In genomic region chr10:7925481-7925880, GRCm38 (mm10) we compare ENCODE assay signal across 12 mouse cellular contexts.
"Had no signal": no experiment of that assay in that cellular context is flagged by ENCODE, and none has a peak within 500 bp of the region (broad histone marks: within the 10 kb centered on the region; RNA-seq: fewer than 3 reads in every experiment).

No protein-coding gene starts in this region.

- H3K27ac ChIP-seq: layer of hippocampus, adult 2 months; limb, embryonic 12.5 days; liver, embryonic 13.5 days; stomach, embryonic 15.5 days had no signal

- ATAC-seq: liver, postnatal 0 days; midbrain, embryonic 16.5 days had no signal

- H3K4me3 ChIP-seq: layer of hippocampus, adult 2 months; limb, embryonic 12.5 days; liver, embryonic 13.5 days; stomach, embryonic 15.5 days had no signal

- DNase-seq: kidney, postnatal 10 days; kidney, postnatal 4 days; liver; liver, embryonic 13.5 days; liver, postnatal 0 days; right cerebral cortex, postnatal 14 days; thymus, adult 2 months; thymus, postnatal 25 days had no signal

- H3K4me1 ChIP-seq: stomach, embryonic 15.5 days had no signal

- H3K27me3 ChIP-seq: limb, embryonic 12.5 days; liver, embryonic 13.5 days; stomach, embryonic 15.5 days had no signal

- H3K4me2 ChIP-seq: limb, embryonic 12.5 days; liver, embryonic 13.5 days; stomach, embryonic 15.5 days had no signal

- H3K9ac ChIP-seq: limb, embryonic 12.5 days; liver, embryonic 13.5 days; liver, postnatal 0 days; stomach, embryonic 15.5 days had no signal

- H3K9me3 ChIP-seq: limb, embryonic 12.5 days; liver, embryonic 13.5 days; stomach, embryonic 15.5 days had no signal
